Mouse (Mus musculus) midbrain, embryonic 10.5 days (tissue): ENCODE measurements around the gene Gm7970. TPM values are rescaled to one million over a fixed set of nuclear protein-coding genes. Genes with fewer than 3 reads are reported as not detected.
"Not testable (repeated sequence)": the region's sequence is repeated elsewhere in the genome, so short reads cannot be mapped to it uniquely, and the experiment has no call there.

Experiments used
- DNase-seq: peaks from one replicate; pipeline ENCODE4 v3.0.0-alpha.2; 2017; ENCODE audit warnings: low spot score
- H3K27ac ChIP-seq: fragments of 300-500 bp; sonication (generic); replicated peaks from 2 replicates; pipeline ENCODE4 v1.5.1; 2016; ENCODE audit warnings: mild to moderate bottlenecking
- H3K27me3 ChIP-seq: fragments of 300-500 bp; sonication (generic); 2 replicates; pipeline ENCODE4 v1.6.1; 2016; ENCODE audit warnings: low read depth, mild to moderate bottlenecking; ENCODE audit not compliant: poor library complexity, severe bottlenecking
- H3K36me3 ChIP-seq: fragments of 300-500 bp; sonication (generic); 2 replicates; pipeline ENCODE4 v1.6.1; 2016; ENCODE audit warnings: mild to moderate bottlenecking, moderate library complexity
- H3K4me1 ChIP-seq: fragments of 300-500 bp; sonication (generic); 2 replicates; pipeline ENCODE4 v1.6.1; 2016
- H3K4me3 ChIP-seq: fragments of 300-500 bp; sonication (generic); 2 replicates; pipeline ENCODE4 v1.5.1; 2016; ENCODE audit warnings: mild to moderate bottlenecking, moderate library complexity
- H3K9me3 ChIP-seq: fragments of 300-500 bp; sonication (generic); replicated peaks from 2 replicates; pipeline ENCODE4 v1.6.1; 2016; ENCODE audit warnings: mild to moderate bottlenecking
- WGBS: fragments of 180-500 bp; shearing (Covaris S2); methylation state at CpG from one replicate; pipeline ENCODE4 v1.1.7; 2016; 5-methylcytosine and 5-hydroxymethylcytosine counted together
- polyA plus RNA-seq: library from polyadenylated mRNA; unstranded; fragments of >200 nt; fragmentation: Nextera tagmentation; extraction: Ambion mirVana; gene quantifications from 2 replicates; pipeline ENCODE4 v1.2.1, GENCODE M21; 2016

The Gm7970 gene
- polyA plus RNA-seq, result not detected in 2 replicates

DNA sequence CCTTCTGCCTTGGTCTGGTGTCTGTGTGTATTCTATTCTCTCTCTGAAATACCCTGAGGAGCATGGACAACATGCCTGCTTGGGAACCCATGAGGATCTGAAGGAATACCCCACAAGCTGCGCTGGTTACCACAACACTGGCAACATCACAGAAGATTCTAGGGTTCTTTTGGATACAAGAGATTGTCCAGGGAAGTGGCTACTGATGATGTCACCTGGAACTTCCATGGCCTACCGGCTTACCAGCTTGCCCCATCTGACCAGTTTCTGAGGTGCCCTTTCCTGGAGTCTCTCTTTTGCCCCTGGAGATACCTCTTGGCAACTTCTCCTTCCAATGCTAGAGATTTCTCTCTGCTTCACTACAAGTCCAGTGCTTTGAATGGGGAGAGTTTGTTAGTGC lies at the start of gene Gm7970:
Gene Gm7970 (minus strand): TSS at position 101 of the 400 bp plus-strand sequence.
- H3K27ac ChIP-seq, H3K36me3 ChIP-seq, H3K4me1 ChIP-seq, H3K4me3 ChIP-seq, DNase-seq, H3K27me3 ChIP-seq, H3K9me3 ChIP-seq: not testable (repeated sequence)
- no CpG with 5 or more reads among the region's 2 CpGs for WGBS

DNA sequence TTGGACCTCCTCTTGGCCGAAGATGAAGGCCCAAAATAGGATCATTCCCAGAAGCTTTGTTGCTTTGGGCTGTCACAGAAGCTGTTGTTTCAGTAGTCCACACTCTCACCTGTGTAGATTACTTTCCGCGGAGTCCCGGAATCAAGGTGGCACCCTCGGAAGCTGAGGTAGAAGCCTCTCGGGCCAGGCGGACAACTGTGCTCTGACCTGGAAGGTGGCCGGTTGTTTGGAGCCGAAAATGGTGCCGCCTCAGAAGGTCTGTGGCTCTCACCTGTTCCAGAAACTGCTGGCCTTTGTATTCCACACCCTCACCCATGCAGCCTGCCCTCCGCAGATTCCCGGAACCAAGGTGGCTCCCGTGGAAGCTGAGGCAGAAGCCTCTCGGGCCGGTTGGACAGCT lies 45.6 kb upstream of the Gm7970 start:
- DNase-seq, result not testable (repeated sequence)
- 94% methylated on average over 15 of the region's 15 CpGs for WGBS

DNA sequence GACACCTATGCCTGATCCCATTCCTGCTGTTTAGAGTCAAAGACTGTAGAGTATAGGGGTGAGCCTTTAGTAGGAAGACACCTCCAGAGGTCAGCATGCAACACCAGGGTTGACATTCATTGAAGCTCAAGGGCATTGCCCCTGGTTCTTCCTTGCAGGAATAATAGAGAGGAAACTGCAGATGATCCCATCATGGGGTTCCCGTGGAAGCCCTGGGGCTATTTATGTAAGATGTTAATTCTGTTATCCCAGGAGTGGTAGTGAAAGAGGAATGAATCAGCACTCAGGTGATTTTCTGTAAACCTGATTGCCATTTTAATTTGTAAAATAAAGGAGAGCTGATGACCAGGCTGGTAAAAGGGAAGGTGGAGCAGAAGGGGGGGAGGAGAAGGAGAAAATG lies 31.0 kb upstream of the Gm7970 start:
- H3K9me3 ChIP-seq, H3K4me1 ChIP-seq, H3K4me3 ChIP-seq, H3K27me3 ChIP-seq, H3K36me3 ChIP-seq, H3K27ac ChIP-seq, DNase-seq: not testable (repeated sequence)
- 90% methylated on average over 1 of the region's 1 CpGs for WGBS

More for the DNA sequence above, 45.6 kb upstream of the Gm7970 start:
- H3K9me3 ChIP-seq, H3K4me1 ChIP-seq, H3K36me3 ChIP-seq, H3K27me3 ChIP-seq, H3K27ac ChIP-seq, H3K4me3 ChIP-seq: not testable (repeated sequence)

DNA sequence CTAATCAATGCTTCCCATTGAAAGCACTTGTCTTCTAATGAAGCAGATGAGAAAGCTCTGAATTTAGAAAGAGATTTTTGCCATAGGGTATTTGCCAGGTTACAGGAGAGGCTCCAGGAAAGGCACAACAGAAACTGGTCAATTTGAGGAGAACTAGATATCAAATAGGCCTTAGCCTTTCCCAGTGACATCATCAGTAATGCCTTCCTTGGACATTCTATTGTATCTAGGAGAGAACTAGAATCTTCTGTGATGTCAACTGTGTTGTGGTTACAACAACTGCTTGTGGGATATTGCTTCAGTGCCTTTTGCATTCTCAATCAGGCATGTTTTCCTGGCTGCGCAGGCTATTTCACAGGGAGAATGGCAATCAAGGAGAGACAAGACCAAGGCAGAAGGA lies 17.5 kb upstream of the Gm7970 start, which contains the start of gene 1700049E17Rik2:
Gene 1700049E17Rik2 (plus strand): TSS at position 301 of the 400 bp plus-strand sequence.
- not testable (repeated sequence) for H3K9me3 ChIP-seq, H3K4me3 ChIP-seq, H3K4me1 ChIP-seq, H3K36me3 ChIP-seq, H3K27me3 ChIP-seq, DNase-seq, H3K27ac ChIP-seq
- WGBS, result no CpG with 5 or more reads among the region's 1 CpGs

DNA sequence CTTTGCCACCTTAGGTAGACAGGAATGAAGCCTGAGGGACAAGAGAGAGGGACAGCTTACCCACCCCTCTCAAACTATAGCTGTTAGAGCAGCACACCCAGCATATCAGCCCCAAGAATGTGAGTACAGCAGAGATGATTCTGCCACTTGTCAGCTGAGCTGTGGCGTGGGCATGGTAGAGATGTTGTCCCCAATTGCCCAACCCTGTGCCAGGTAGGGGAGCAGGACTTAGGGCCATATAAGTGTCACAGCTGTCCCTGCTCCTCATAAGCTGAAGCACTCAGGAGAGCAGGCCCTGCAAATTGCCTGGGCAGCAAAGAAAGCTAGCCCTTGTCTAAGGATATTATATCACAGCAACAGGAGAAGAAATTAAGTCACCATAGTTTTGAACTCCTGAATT lies 30.7 kb downstream of the Gm7970 start:
- WGBS, result 84% methylated on average over 1 of the region's 1 CpGs
- H3K9me3 ChIP-seq, H3K4me3 ChIP-seq, H3K36me3 ChIP-seq, DNase-seq, H3K4me1 ChIP-seq, H3K27me3 ChIP-seq, H3K27ac ChIP-seq: not testable (repeated sequence)

DNA sequence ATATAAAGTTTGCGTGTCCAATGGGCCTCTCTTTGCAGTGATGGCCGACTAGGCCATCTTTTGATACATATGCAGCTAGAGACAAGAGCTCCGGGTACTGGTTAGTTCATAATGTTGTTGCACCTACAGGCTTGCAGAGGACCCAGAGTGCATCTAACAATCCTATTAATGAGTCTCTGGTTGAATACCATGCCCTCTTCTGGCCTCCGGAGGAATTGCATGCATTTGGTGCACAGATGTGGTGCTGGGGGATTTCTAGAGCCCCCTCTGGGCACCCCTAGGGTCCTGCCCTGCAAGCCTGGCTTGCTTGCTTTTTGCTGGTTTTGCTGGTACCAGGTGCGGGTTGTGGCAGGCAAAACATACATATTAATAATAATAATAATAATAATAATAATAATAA lies 34.7 kb downstream of the Gm7970 start:
- H3K27ac ChIP-seq, H3K9me3 ChIP-seq, H3K36me3 ChIP-seq, H3K27me3 ChIP-seq, H3K4me1 ChIP-seq, DNase-seq, H3K4me3 ChIP-seq: not testable (repeated sequence)
- whole genome bisulfite sequencing, result 76% methylated on average over 5 of the region's 5 CpGs

Other genes with a start within 250 kb of the Gm7970 start
- not detected in 2 replicates for gene Gm5798, start 207.0 kb downstream of the Gm7970 start, polyA plus RNA-seq
- not detected in 2 replicates for gene Gm7945, start 169.2 kb downstream of the Gm7970 start, polyA plus RNA-seq
- gene Gm6482, start 147.3 kb downstream of the Gm7970 start, polyA plus RNA-seq, result not detected in 2 replicates
- gene Gm7954, start 102.1 kb downstream of the Gm7970 start, polyA plus RNA-seq, result not detected in 2 replicates
- not detected in 2 replicates for gene Gm3486, start 66.1 kb downstream of the Gm7970 start, polyA plus RNA-seq
- gene 1700049E17Rik2, start 17.6 kb upstream of the Gm7970 start, polyA plus RNA-seq, result not detected in 2 replicates
- not detected in 2 replicates for gene Gm3072, start 69.0 kb upstream of the Gm7970 start, polyA plus RNA-seq
- not detected in 2 replicates for gene Gm3676, start 90.9 kb upstream of the Gm7970 start, polyA plus RNA-seq
- not detected in 2 replicates for gene Gm8068, start 146.3 kb upstream of the Gm7970 start, polyA plus RNA-seq
- gene Gm7929, start 195.0 kb upstream of the Gm7970 start, polyA plus RNA-seq, result not detected in 2 replicates
- gene Gm47189, start 216.9 kb upstream of the Gm7970 start, polyA plus RNA-seq, result not detected in 2 replicates